Mouse (Mus musculus): ENCODE measurements around the gene Kcnj3.

The Kcnj3 gene

DNA sequence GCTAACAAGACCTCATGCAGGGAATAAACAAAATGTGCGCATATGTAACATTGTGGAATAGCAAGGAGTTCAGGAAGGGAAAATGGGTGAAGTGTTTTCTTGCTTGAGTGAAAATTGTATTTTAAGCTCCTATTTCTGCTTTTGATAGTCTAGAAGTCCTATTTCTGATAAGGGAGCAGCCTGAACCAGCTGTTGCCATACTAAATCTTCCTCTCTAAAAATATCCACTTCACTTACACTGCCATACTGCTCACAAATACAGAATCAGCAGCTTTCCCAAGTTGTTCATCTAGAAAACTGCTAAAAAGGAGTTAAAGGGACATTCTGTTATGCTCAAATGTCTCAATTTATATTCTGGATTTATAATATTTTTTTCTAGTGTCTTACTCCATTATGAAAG, 69.9 kb downstream of the Kcnj3 start:
- DNase-seq (ENCODE audit: low spot score): no peak

DNA sequence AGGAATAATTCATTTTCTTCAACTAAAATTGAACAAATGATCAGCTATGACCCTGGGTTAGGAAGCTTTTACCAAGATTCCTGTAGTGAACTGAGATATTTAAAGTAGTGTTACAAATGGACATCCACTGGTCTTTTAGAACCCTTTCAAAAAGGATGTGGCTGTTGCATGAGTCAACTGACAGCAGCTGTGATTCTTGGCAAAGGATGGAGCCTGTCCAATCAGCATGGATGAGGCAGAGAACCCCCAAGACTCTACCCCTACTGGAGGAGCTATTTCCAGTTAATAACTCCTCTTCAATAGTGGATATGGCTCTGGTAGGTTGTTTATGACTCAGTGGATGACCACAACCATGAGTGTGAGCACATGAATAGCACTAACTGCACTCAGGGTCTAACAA, 81.5 kb downstream of the Kcnj3 start:
- DNase-seq (ENCODE audit: low spot score): no peak

DNA sequence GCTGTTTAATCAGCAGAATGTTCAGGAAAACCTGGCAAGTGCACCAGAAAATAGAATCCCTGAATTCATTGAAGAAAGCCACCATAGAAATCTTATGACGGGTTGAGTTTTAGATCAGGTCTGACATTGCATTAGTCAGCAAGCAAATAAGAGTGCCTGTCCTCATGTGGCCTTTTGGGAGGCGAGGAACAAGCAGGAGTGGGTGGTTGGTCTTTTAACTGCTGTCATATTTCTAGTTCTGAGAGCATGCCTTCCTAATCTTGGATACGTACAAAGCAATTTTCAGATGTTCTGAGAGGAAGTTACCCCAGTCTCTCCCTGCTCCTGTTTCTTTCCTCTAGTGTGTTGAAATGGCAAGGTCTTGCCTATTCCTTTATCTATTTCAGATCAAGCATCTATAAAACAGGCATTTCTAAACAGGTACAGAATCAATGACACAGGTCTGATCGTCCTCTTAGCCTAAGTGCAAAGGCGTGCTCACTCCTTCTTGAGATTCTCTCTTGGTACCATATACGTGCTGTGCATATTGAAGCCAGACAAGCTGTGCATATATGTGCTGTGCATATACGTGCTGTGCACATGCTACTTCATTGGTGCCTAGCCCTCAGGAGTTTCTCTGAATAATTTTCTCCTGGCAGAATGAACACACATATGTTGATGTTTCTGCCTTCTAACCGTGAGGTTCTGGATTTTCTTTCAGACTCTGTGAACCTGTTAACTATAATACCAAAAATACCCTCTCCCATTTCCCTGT, 97.1 kb downstream of the Kcnj3 start:
- no peak for DNase-seq (ENCODE audit: low spot score)

DNA sequence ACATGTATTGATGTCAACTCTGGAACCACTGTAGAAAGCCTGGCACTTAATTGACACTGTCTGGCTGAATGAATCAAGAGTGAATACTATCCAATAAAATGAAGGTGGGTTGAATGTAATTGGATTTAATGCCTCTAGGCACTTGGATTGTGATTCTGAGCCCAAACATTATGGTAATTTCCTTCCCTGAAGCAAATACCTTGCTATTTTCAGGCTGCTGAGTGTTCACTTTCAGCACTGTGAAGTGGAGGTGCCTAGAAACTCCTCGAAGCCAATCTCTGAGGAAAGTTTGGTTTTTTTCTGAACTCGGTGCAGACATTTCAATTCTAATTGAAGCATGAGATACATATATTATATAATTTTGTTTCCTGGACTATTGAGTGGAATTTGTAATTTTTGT, 99.2 kb downstream of the Kcnj3 start:
- no peak for DNase-seq (ENCODE audit: low spot score)

DNA sequence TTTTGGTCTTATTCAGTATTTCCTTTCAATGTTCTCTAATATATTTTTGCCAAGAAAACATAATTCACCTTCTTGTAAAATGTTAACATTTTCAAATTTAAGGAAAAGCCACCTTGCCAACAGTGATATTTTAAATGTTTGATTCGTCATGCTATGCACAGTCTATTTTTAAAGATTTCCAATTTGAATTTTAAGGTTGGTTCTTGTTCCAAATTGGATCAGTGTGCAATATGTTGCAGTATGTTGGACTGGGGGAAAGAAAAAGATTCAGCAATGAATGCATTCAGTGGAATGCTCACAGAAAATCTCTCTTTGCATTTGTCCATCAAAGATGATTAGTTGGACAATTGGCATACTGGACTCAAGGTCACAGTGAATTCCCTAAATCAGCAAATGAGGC, 99.7 kb downstream of the Kcnj3 start:
- DNase-seq (ENCODE audit: low spot score): no peak

DNA sequence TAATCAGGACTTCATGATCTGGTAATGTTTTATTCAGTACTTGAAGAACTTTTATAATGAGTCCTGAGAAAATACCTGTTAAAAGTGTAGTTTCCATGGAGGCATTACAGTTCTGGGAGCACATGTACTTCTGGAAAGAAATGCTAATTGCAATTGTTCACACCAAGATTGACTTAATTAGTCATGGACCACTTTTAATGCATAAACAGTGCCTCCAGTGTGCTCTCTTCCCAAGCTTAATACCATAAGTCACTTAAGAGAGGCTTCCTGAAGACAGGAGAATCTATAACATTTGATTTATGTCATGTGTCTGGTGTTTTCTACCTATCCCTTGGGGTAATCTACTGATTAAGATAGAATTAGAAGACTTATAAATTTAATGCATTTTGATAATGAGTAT, 111.8 kb downstream of the Kcnj3 start:
- DNase-seq (ENCODE audit: low spot score): no peak

DNA sequence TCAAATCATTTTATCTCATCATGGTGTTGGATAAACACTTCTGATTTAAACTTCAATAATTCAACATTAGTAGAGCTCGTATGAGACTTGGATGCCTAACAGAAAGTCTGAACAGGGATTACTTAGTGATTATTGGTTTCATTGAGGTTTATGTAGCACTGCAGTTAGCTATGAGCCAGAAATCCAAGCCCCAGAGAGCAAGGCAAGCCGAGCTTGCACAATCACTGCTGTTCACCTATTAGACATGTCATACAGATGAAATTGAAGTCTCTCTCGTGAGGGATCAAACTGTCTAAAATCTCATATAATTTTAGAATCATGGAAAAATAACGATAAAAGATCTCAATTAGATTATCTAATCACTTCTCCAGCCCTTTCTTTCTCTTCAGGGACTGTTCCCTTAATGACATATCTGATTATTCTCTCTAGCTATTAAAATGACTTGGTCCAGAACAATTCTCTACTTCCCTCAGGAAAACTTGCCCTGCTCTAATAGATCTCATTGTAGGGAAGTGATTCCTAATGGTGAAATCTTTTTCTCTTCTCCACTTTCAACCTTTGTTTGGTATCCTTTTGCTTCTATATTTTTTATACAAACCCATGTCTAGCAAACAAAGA, 122.7 kb downstream of the Kcnj3 start:
- no peak for DNase-seq (ENCODE audit: low spot score)

DNA sequence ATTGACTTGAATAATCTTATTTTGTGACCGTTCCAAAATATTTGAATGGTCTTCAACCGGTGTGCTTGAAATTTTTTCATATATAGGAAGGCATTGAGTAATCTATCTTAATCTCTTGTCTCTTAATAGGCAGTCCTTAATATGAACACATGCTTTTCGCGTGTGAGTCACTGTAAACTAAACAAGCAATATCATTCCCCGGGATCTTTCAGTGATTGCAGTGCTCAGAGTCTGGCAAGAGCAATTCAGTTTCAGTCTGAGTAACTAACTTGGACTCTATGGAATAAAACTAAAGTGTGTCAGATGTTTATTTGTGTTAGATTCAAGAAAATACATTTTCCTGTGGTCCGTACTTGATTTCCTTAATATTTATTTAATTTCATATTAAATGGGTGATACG, 133.5 kb downstream of the Kcnj3 start:
- DNase-seq (ENCODE audit: low spot score): no peak

DNA sequence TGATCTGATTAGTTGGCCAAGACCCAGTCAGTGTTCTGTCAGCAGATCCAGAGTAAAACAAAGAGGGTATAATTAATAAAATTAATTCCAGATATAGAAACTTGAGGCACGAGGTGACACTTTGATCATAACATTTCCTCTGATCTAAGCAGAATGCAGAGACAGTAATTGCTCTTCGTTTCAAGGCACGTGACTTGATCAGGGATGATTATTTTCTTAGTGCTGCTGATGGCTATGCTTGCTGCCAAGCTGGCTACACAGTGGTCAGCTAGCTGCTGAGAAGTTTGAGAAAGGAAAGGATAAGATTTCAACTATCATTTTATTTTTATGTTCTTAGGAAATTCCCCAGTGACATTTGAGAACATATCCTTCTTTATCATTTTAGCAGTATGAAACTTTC, 135.7 kb downstream of the Kcnj3 start:
- DNase-seq (ENCODE audit: low spot score): no peak

DNA sequence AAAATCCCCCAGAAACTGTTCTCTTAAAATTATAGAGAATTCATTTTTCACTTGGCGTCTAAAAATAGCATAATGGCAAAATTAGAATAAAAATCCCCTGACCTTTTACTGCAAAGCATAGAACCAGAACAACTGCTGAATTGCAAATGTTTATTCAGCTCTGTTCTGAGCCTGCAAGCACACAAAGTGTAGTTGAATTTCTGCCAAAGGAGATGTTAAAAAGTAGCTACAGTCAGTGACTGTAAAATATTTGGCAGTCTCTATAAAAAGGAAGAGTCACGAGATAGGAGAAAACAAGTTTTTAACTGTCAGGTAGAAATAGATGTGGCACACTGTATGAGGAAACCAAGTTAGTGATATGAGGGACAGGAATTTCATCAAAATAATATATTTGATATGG, 144.5 kb downstream of the Kcnj3 start:
- DNase-seq (ENCODE audit: low spot score): no peak

DNA sequence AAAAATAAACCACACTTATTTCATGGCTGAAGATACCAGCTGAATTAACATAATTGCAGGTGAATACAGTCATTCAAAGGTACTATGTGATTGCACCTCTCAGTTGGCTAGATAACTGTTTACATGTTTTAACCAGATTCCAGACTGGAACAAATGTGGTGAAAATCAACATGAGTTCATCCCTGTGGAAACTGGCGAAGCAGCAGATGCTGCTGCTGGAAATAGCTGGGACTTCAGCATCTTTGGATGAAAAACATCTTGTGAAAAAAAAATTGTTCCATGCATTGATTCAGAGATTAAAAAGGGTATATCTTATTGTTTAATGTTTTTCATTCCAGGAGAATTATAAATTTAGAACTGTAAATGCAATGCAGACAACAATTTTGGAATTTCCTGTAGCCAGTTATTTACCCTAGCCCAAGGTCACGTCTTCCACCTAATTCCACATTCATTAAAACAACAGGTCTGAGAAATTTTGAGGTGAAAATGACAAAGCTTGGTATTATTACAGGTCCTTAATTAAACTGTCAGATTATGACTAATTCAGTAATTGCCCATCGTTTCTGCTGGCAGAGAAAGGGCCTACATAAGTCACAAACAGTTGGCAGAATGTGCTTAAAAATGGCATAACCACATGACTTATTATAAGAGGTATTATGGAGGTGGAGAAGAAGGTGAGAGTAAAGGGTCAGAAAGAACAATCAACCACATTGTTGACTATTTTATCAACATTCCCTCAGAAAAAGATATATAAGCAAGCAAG, 155.6 kb downstream of the Kcnj3 start:
- DNase-seq (ENCODE audit: low spot score): no peak

All from urinary bladder, postnatal 10 days (tissue).